Mouse (Mus musculus): ENCODE results near the gene Vkorc1. TPM values are rescaled to one million over a fixed set of nuclear protein-coding genes. Genes with fewer than 3 reads are reported as not detected.

Vkorc1 gene
- total and polyA plus RNA-seq, 3 experiments = 0.25 TPM; not detected in 2

GRCm38 (mm10) chr7:127926846-127927245, 31.4 kb upstream of the Vkorc1 start:
- no peak overlapping the region for H3K27ac ChIP-seq (ENCODE audit: insufficient read depth, low read depth)

GRCm38 (mm10) chr7:127926066-127926465, 30.6 kb upstream of the Vkorc1 start:
- DNase-seq (ENCODE audit: extremely low read depth) = no peak
- no peaks in the 10 kb centered on the region for H3K79me2 ChIP-seq (replicated peaks; ENCODE audit: control insufficient read depth, extremely low read depth, insufficient read depth, poor library complexity, severe bottlenecking)
- no peak overlapping the region for H3K4me2 ChIP-seq (ENCODE audit: insufficient read depth, low read depth, poor library complexity, severe bottlenecking)
- peaks cover 5 to 30% of the 10 kb centered on the region in 2 experiments for H3K4me1 ChIP-seq (ENCODE audit: control insufficient read depth in 1 of 2, insufficient read depth in 2 of 2)
- H3K9me3 ChIP-seq (replicated peaks; ENCODE audit: low read length) = no peaks in the 10 kb centered on the region
- dilution Hi-C loops (cut with MboI; ENCODE audit: extremely low pct_ligation_motif_present, extremely low pct_unique_long_range_greater_than_20kb, low sequenced_read_pairs) (no loop called here), in situ Hi-C loops (cut with MboI; ENCODE audit: low pct_ligation_motif_present, low pct_unique_long_range_greater_than_20kb, low sequenced_read_pairs) (loop anchor here (10.0 kb wide), 1 partner anchor 1221 kb away; the partner anchor contains the start of gene Coro1a)
- H3K27ac ChIP-seq (ENCODE audit: insufficient read depth, low read depth) = no peak overlapping the region
- no peak overlapping the region for H3K4me3 ChIP-seq (replicated peaks in 1 of 3; ENCODE audit: low read depth in 2 of 3, low read length in 2 of 3, poor library complexity in 1 of 3)
- no peaks in the 10 kb centered on the region for H3K27me3 ChIP-seq (replicated peaks)
- TF ChIP-seq CHD2 (IDR thresholded peaks at IDR 0.05; ENCODE audit: low read length) = no peak
- no peak for TF ChIP-seq TBP (conservative IDR thresholded peaks at IDR 0.05; ENCODE audit: low read depth, low read length)
- no peak for TF ChIP-seq PAX5 (IDR thresholded peaks at IDR 0.05; ENCODE audit: low read length)
- TF ChIP-seq RCOR1 (conservative IDR thresholded peaks at IDR 0.05; ENCODE audit: low read depth, low read length) = no peak
- TF ChIP-seq MXI1 (IDR thresholded peaks at IDR 0.05; ENCODE audit: low read depth, low read length) = no peak
- TF ChIP-seq JUN (IDR thresholded peaks at IDR 0.05; ENCODE audit: insufficient read depth, low read depth, low read length) = no peak
- TF ChIP-seq ZMIZ1 (IDR thresholded peaks at IDR 0.05; ENCODE audit: low read depth, low read length) = no peak
- no peak for TF ChIP-seq POLR2A (IDR thresholded peaks at IDR 0.05; ENCODE audit: low read depth, low read length)
- no peak for TF ChIP-seq CTCF (conservative IDR thresholded peaks at IDR 0.05 in 1 of 2, IDR thresholded peaks at IDR 0.05 in 1 of 2; ENCODE audit: low read depth in 2 of 2, low read length in 2 of 2)
- no peak for TF ChIP-seq IRF4 (IDR thresholded peaks at IDR 0.05; ENCODE audit: low read depth, low read length)
- peaks cover 19 to 54% of the 10 kb centered on the region in 2 experiments for H3K36me3 ChIP-seq (replicated peaks in 1 of 2; ENCODE audit: control insufficient read depth in 1 of 2, insufficient read depth in 1 of 2, low read length in 1 of 2)
- H3K9ac ChIP-seq (ENCODE audit: insufficient read depth, low read depth) = no peak overlapping the region

More at GRCm38 (mm10) chr7:127926846-127927245, 31.4 kb upstream of the Vkorc1 start:
- dilution Hi-C loops (cut with MboI; ENCODE audit: extremely low pct_ligation_motif_present, extremely low pct_unique_long_range_greater_than_20kb, low sequenced_read_pairs) (no loop called here), in situ Hi-C loops (cut with MboI; ENCODE audit: low pct_ligation_motif_present, low pct_unique_long_range_greater_than_20kb, low sequenced_read_pairs) (loop anchor here (10.0 kb wide), 1 partner anchor 1222 kb away; the partner anchor contains the start of gene Coro1a)
- H3K4me2 ChIP-seq (ENCODE audit: insufficient read depth, low read depth, poor library complexity, severe bottlenecking) = no peak overlapping the region
- peaks cover 19 to 54% of the 10 kb centered on the region in 2 experiments for H3K36me3 ChIP-seq (replicated peaks in 1 of 2; ENCODE audit: control insufficient read depth in 1 of 2, insufficient read depth in 1 of 2, low read length in 1 of 2)
- H3K4me1 ChIP-seq (ENCODE audit: control insufficient read depth in 1 of 2, insufficient read depth in 2 of 2) = peaks cover 5 to 29% of the 10 kb centered on the region in 2 experiments
- H3K9ac ChIP-seq (ENCODE audit: insufficient read depth, low read depth) = no peak overlapping the region
- TF ChIP-seq HCFC1 (IDR thresholded peaks at IDR 0.05; ENCODE audit: low read depth, low read length) = no peak
- no peak for TF ChIP-seq E2F4 (IDR thresholded peaks at IDR 0.05; ENCODE audit: insufficient replicate concordance, low read depth, low read length)
- TF ChIP-seq USF2 (conservative IDR thresholded peaks at IDR 0.05; ENCODE audit: low read depth, low read length) = no peak
- no peak for TF ChIP-seq MXI1 (IDR thresholded peaks at IDR 0.05; ENCODE audit: low read depth, low read length)
- no peak for TF ChIP-seq RAD21 (IDR thresholded peaks at IDR 0.05; ENCODE audit: low read depth, low read length)
- TF ChIP-seq MYC (IDR thresholded peaks at IDR 0.05; ENCODE audit: low read depth, low read length) = no peak
- no peak for TF ChIP-seq POLR2AphosphoS2 (IDR thresholded peaks at IDR 0.05; ENCODE audit: low read depth, low read length)
- TF ChIP-seq CHD1 (IDR thresholded peaks at IDR 0.05; ENCODE audit: low read depth, low read length) = no peak
- no peak for TF ChIP-seq CHD2 (IDR thresholded peaks at IDR 0.05; ENCODE audit: low read length)
- no peak for TF ChIP-seq KAT2A (IDR thresholded peaks at IDR 0.05; ENCODE audit: insufficient replicate concordance, low read length)
- no peak for TF ChIP-seq EP300 (IDR thresholded peaks at IDR 0.05; ENCODE audit: low read length)
- no peak for TF ChIP-seq RCOR1 (conservative IDR thresholded peaks at IDR 0.05; ENCODE audit: low read depth, low read length)
- no peak for TF ChIP-seq UBTF (IDR thresholded peaks at IDR 0.05; ENCODE audit: low read depth, low read length)
- TF ChIP-seq MAZ (IDR thresholded peaks at IDR 0.05; ENCODE audit: low read depth, low read length) = no peak
- TF ChIP-seq POLR2A (IDR thresholded peaks at IDR 0.05; ENCODE audit: low read depth, low read length) = no peak
- TF ChIP-seq TBP (conservative IDR thresholded peaks at IDR 0.05; ENCODE audit: low read depth, low read length) = no peak
- no peak for TF ChIP-seq ZNF384 (IDR thresholded peaks at IDR 0.05; ENCODE audit: low read depth, low read length)
- no peak for TF ChIP-seq USF1 (IDR thresholded peaks at IDR 0.05; ENCODE audit: low read depth, low read length)
- H3K79me2 ChIP-seq (replicated peaks; ENCODE audit: control insufficient read depth, extremely low read depth, insufficient read depth, poor library complexity, severe bottlenecking) = no peaks in the 10 kb centered on the region
- no peak for DNase-seq (ENCODE audit: extremely low read depth)
- no peaks in the 10 kb centered on the region for H3K27me3 ChIP-seq (replicated peaks)
- no peak overlapping the region for H3K4me3 ChIP-seq (replicated peaks in 1 of 3; ENCODE audit: low read depth in 2 of 3, low read length in 2 of 3, poor library complexity in 1 of 3)
- H3K9me3 ChIP-seq (replicated peaks; ENCODE audit: low read length) = no peaks in the 10 kb centered on the region

Data from CH12.LX (cell line).